Mouse (Mus musculus): Measurements from ENCODE around the gene Snx11. TPM values are rescaled to one million over a fixed set of nuclear protein-coding genes. Genes with fewer than 3 reads are reported as not detected.

The Snx11 gene
- polyA plus RNA-seq, 1 experiment from 2014 or later: 20.1 TPM

- Histone ChIP-seq H3K27me3 (ENCODE audit: insufficient read depth, low read length) (no peaks in the 10 kb centered on the region), H3K27ac (ENCODE audit: low read length) (0 out of 2 replicates have a peak overlapping the region, but pooled peaks have one; percentile 2)
Observed at GRCm38 (mm10) chr11:96767096-96767495, 10.3 kb downstream of the Snx11 start.

GRCm38 (mm10) chr11:96766555-96766954, 10.8 kb downstream of the Snx11 start:
- Histone ChIP-seq H3K4me3 (ENCODE audit: low read length) (no peak overlapping the region), H3K36me3 (ENCODE audit: insufficient read depth, low read length) (peaks cover 27% of the 10 kb centered on the region), H3K9ac (replicated peaks; ENCODE audit: low read length) (no peak overlapping the region), H3K9me3 (ENCODE audit: low read length) (no peaks in the 10 kb centered on the region), H3K27ac (ENCODE audit: low read length) (peak overlapping the region; percentile 2; the same call in 1 of the 2 replicates), H3K27me3 (ENCODE audit: insufficient read depth, low read length) (no peaks in the 10 kb centered on the region), H3K4me2 (replicated peaks; ENCODE audit: low read depth, low read length) (no peak overlapping the region), H3K4me1 (ENCODE audit: insufficient read depth, low read length) (peaks cover 11% of the 10 kb centered on the region; the same call in 1 of the 2 replicates)
- 75% methylated on average over 12 of the region's 12 CpGs for WGBS
- ATAC-seq (ENCODE audit: low FRiP score, low TSS enrichment): no peak

More at GRCm38 (mm10) chr11:96767096-96767495, 10.3 kb downstream of the Snx11 start:
- H3K9me3 ChIP-seq (ENCODE audit: low read length): no peaks in the 10 kb centered on the region
- H3K4me3 ChIP-seq (ENCODE audit: low read length): no peak overlapping the region
- peaks cover 8% of the 10 kb centered on the region; the same call in 1 of the 2 replicates for H3K4me1 ChIP-seq (ENCODE audit: insufficient read depth, low read length)
- WGBS: 47% methylated on average over 7 of the region's 7 CpGs
- H3K4me2 ChIP-seq (replicated peaks; ENCODE audit: low read depth, low read length): no peak overlapping the region
- peaks cover 32% of the 10 kb centered on the region for H3K36me3 ChIP-seq (ENCODE audit: insufficient read depth, low read length)
- H3K9ac ChIP-seq (replicated peaks; ENCODE audit: low read length): no peak overlapping the region
- ATAC-seq (ENCODE audit: low FRiP score, low TSS enrichment): no peak

- H3K27me3 ChIP-seq (ENCODE audit: insufficient read depth, low read length): no peaks in the 10 kb centered on the region
- no peak for ATAC-seq (ENCODE audit: low FRiP score, low TSS enrichment)
- H3K27ac ChIP-seq (ENCODE audit: low read length): peak overlapping the region; percentile 67
- no peak overlapping the region for H3K9ac ChIP-seq (replicated peaks; ENCODE audit: low read length)
- H3K4me1 ChIP-seq (ENCODE audit: insufficient read depth, low read length): peaks cover 15% of the 10 kb centered on the region; the same call in 1 of the 2 replicates
- H3K4me3 ChIP-seq (ENCODE audit: low read length): no peak overlapping the region
- 61% methylated on average over 7 of the region's 7 CpGs for WGBS
- no peaks in the 10 kb centered on the region for H3K9me3 ChIP-seq (ENCODE audit: low read length)
- no peak overlapping the region for H3K4me2 ChIP-seq (replicated peaks; ENCODE audit: low read depth, low read length)
- peaks cover 18% of the 10 kb centered on the region; the same call in 1 of the 2 replicates for H3K36me3 ChIP-seq (ENCODE audit: insufficient read depth, low read length)
Observed at GRCm38 (mm10) chr11:96765645-96766044, 11.7 kb downstream of the Snx11 start.

- Histone ChIP-seq H3K9me3 (ENCODE audit: low read length) (no peaks in the 10 kb centered on the region), H3K36me3 (ENCODE audit: insufficient read depth, low read length) (peaks cover 9% of the 10 kb centered on the region; the same call in 1 of the 2 replicates), H3K4me3 (ENCODE audit: low read length) (no peak overlapping the region), H3K4me1 (ENCODE audit: insufficient read depth, low read length) (peaks cover 15% of the 10 kb centered on the region; the same call in 1 of the 2 replicates), H3K27ac (ENCODE audit: low read length) (peak overlapping the region; percentile 67), H3K9ac (replicated peaks; ENCODE audit: low read length) (no peak overlapping the region), H3K4me2 (replicated peaks; ENCODE audit: low read depth, low read length) (no peak overlapping the region), H3K27me3 (ENCODE audit: insufficient read depth, low read length) (no peaks in the 10 kb centered on the region)
- ATAC-seq (ENCODE audit: low FRiP score, low TSS enrichment): no peak
- 54% methylated on average over 13 of the region's 13 CpGs for WGBS
Observed at GRCm38 (mm10) chr11:96764511-96765350, 12.6 kb downstream of the Snx11 start.

GRCm38 (mm10) chr11:96762742-96763470, 14.5 kb downstream of the Snx11 start:
- Histone ChIP-seq H3K9me3 (ENCODE audit: low read length) (no peaks in the 10 kb centered on the region), H3K27ac (ENCODE audit: low read length) (no peak overlapping the region), H3K9ac (replicated peaks; ENCODE audit: low read length) (no peak overlapping the region), H3K36me3 (ENCODE audit: insufficient read depth, low read length) (0 out of 2 replicates have a peak, but pooled peaks cover 1% of the 10 kb centered on the region), H3K4me3 (ENCODE audit: low read length) (no peak overlapping the region), H3K4me2 (replicated peaks; ENCODE audit: low read depth, low read length) (no peak overlapping the region), H3K4me1 (ENCODE audit: insufficient read depth, low read length) (peaks cover 14% of the 10 kb centered on the region; the same call in 1 of the 2 replicates), H3K27me3 (ENCODE audit: insufficient read depth, low read length) (no peaks in the 10 kb centered on the region)
- no peak for ATAC-seq (ENCODE audit: low FRiP score, low TSS enrichment)
- 62% methylated on average over 15 of the region's 15 CpGs for WGBS

GRCm38 (mm10) chr11:96761984-96762383, 15.4 kb downstream of the Snx11 start:
- no peak overlapping the region for H3K4me2 ChIP-seq (replicated peaks; ENCODE audit: low read depth, low read length)
- 0 out of 2 replicates have a peak overlapping the region, but pooled peaks have one; percentile 18 for H3K9ac ChIP-seq (replicated peaks; ENCODE audit: low read length)
- WGBS: 43% methylated on average over 7 of the region's 7 CpGs
- H3K4me1 ChIP-seq (ENCODE audit: insufficient read depth, low read length): 0 out of 2 replicates have a peak, but pooled peaks cover 7% of the 10 kb centered on the region
- no peak for ATAC-seq (ENCODE audit: low FRiP score, low TSS enrichment)
- no peaks in the 10 kb centered on the region for H3K27me3 ChIP-seq (ENCODE audit: insufficient read depth, low read length)
- no peaks in the 10 kb centered on the region for H3K36me3 ChIP-seq (ENCODE audit: insufficient read depth, low read length)
- no peaks in the 10 kb centered on the region for H3K9me3 ChIP-seq (ENCODE audit: low read length)
- H3K4me3 ChIP-seq (ENCODE audit: low read length): no peak overlapping the region
- H3K27ac ChIP-seq (ENCODE audit: low read length): no peak overlapping the region

GRCm38 (mm10) chr11:96760042-96760441, 17.3 kb downstream of the Snx11 start:
- Histone ChIP-seq H3K9me3 (ENCODE audit: low read length) (no peaks in the 10 kb centered on the region), H3K36me3 (ENCODE audit: insufficient read depth, low read length) (no peaks in the 10 kb centered on the region), H3K27ac (ENCODE audit: low read length) (no peak overlapping the region), H3K27me3 (ENCODE audit: insufficient read depth, low read length) (no peaks in the 10 kb centered on the region), H3K4me2 (replicated peaks; ENCODE audit: low read depth, low read length) (no peak overlapping the region), H3K9ac (replicated peaks; ENCODE audit: low read length) (no peak overlapping the region), H3K4me1 (ENCODE audit: insufficient read depth, low read length) (0 out of 2 replicates have a peak, but pooled peaks cover 7% of the 10 kb centered on the region), H3K4me3 (ENCODE audit: low read length) (no peak overlapping the region)
- ATAC-seq (ENCODE audit: low FRiP score, low TSS enrichment): peak; percentile 37; the same call in 1 of the 2 replicates
- 58% methylated on average over 3 of the region's 3 CpGs for WGBS

- no peak for ATAC-seq (ENCODE audit: low FRiP score, low TSS enrichment)
- Histone ChIP-seq H3K4me1 (ENCODE audit: insufficient read depth, low read length) (0 out of 2 replicates have a peak, but pooled peaks cover 7% of the 10 kb centered on the region), H3K27ac (ENCODE audit: low read length) (no peak overlapping the region), H3K9me3 (ENCODE audit: low read length) (no peaks in the 10 kb centered on the region), H3K9ac (replicated peaks; ENCODE audit: low read length) (no peak overlapping the region), H3K4me3 (ENCODE audit: low read length) (no peak overlapping the region), H3K36me3 (ENCODE audit: insufficient read depth, low read length) (no peaks in the 10 kb centered on the region), H3K4me2 (replicated peaks; ENCODE audit: low read depth, low read length) (no peak overlapping the region), H3K27me3 (ENCODE audit: insufficient read depth, low read length) (no peaks in the 10 kb centered on the region)
- 62% methylated on average over 5 of the region's 5 CpGs for WGBS
Observed at GRCm38 (mm10) chr11:96758402-96758801, 19.0 kb downstream of the Snx11 start.

GRCm38 (mm10) chr11:96757421-96757820, 19.9 kb downstream of the Snx11 start:
- no peaks in the 10 kb centered on the region for H3K36me3 ChIP-seq (ENCODE audit: insufficient read depth, low read length)
- no peak overlapping the region for H3K27ac ChIP-seq (ENCODE audit: low read length)
- no peak overlapping the region for H3K4me2 ChIP-seq (replicated peaks; ENCODE audit: low read depth, low read length)
- ATAC-seq (ENCODE audit: low FRiP score, low TSS enrichment): no peak
- 0 out of 2 replicates have a peak, but pooled peaks cover 7% of the 10 kb centered on the region for H3K4me1 ChIP-seq (ENCODE audit: insufficient read depth, low read length)
- H3K9ac ChIP-seq (replicated peaks; ENCODE audit: low read length): no peak overlapping the region
- H3K27me3 ChIP-seq (ENCODE audit: insufficient read depth, low read length): no peaks in the 10 kb centered on the region
- 54% methylated on average over 4 of the region's 4 CpGs for WGBS
- H3K9me3 ChIP-seq (ENCODE audit: low read length): no peaks in the 10 kb centered on the region
- no peak overlapping the region for H3K4me3 ChIP-seq (ENCODE audit: low read length)
